Mouse (Mus musculus): Measurements from ENCODE around the gene Txn2. TPM values are rescaled to one million over a fixed set of nuclear protein-coding genes. Genes with fewer than 3 reads are reported as not detected.
A peak's percentile ranks its signal among the peaks of the same experiment; 100 is the strongest.

Txn2 gene
- polyA plus RNA-seq (2016; fragmentation: Nextera tagmentation; extraction: Ambion mirVana) = 311 and 315 TPM in 2 replicates

- Histone ChIP-seq H3K27ac (peak within 1 kb of the TSS; percentile 94), H3K27me3 (ENCODE audit: insufficient read depth, poor library complexity, severe bottlenecking) (no peaks in the 10 kb centered on the region), H3K36me3 (peaks cover 36% of the 10 kb centered on the region), H3K4me3 (peak within 1 kb of the TSS; percentile 81), H3K4me1 (peaks cover 20% of the 10 kb centered on the region), H3K9me3 (no peaks in the 10 kb centered on the region)
- DNase-seq (ENCODE audit: low spot score) = peak; percentile 99
- 0% methylated on average over 34 of the region's 34 CpGs for WGBS
Measured at GRCm38 (mm10) chr15:77928673-77929331, at the start of gene Txn2. TSS of gene Txn2 (minus strand) at chr15:77929006.

DNA sequence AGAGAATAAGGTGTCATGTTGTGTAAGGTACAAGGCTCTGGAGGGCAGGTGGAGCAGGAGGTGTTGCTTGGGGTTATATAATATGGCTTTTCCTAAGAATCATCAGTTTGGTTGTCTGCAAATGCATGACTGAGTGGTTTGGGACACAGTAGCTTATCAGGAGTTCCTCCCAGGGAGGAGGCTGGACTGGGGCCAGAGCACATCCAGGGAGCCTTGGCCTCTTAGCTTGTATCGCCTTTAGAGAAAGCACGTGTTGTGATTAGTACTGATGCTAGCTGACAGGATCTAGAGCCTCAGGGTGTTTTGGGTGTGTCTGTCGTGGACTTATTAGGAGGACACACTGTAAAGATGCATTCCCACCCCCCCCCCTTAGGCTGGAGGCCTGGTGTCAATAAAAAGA, 48.9 kb upstream of the Txn2 start:
- WGBS = 59% methylated on average over 3 of the region's 3 CpGs
- no peaks in the 10 kb centered on the region for H3K36me3 ChIP-seq
- no peak for DNase-seq (ENCODE audit: low spot score)
- no peaks in the 10 kb centered on the region for H3K9me3 ChIP-seq
- no peak overlapping the region for H3K4me3 ChIP-seq
- H3K27ac ChIP-seq = no peak overlapping the region
- H3K27me3 ChIP-seq (ENCODE audit: insufficient read depth, poor library complexity, severe bottlenecking) = peaks cover 20% of the 10 kb centered on the region; the same call in 1 of the 2 replicates
- no peaks in the 10 kb centered on the region for H3K4me1 ChIP-seq

GRCm38 (mm10) chr15:77974165-77974841, 45.5 kb upstream of the Txn2 start:
- WGBS = 63% methylated on average over 6 of the region's 6 CpGs
- Histone ChIP-seq H3K9me3 (no peaks in the 10 kb centered on the region), H3K4me1 (peaks cover 11% of the 10 kb centered on the region), H3K27me3 (ENCODE audit: insufficient read depth, poor library complexity, severe bottlenecking) (peaks cover 4% of the 10 kb centered on the region; the same call in 1 of the 2 replicates), H3K27ac (no peak overlapping the region), H3K36me3 (no peaks in the 10 kb centered on the region), H3K4me3 (no peak overlapping the region)
- no peak for DNase-seq (ENCODE audit: low spot score)

- DNase-seq (ENCODE audit: low spot score) = peak; percentile 97
- Histone ChIP-seq H3K9me3 (no peaks in the 10 kb centered on the region), H3K27me3 (ENCODE audit: insufficient read depth, poor library complexity, severe bottlenecking) (no peaks in the 10 kb centered on the region), H3K36me3 (peaks cover 31% of the 10 kb centered on the region), H3K27ac (peak within 1 kb of the TSS; percentile 98), H3K4me3 (peak within 1 kb of the TSS; percentile 99), H3K4me1 (peaks cover 17% of the 10 kb centered on the region)
- WGBS = under 1% methylated on average over 72 of the region's 72 CpGs
Measured at GRCm38 (mm10) chr15:77970470-77971292, 41.9 kb upstream of the Txn2 start, which contains the start of gene Eif3d. TSS of gene Eif3d (minus strand) at chr15:77970813.

- no peak for DNase-seq (ENCODE audit: low spot score)
- Histone ChIP-seq H3K9me3 (no peaks in the 10 kb centered on the region), H3K27me3 (ENCODE audit: insufficient read depth, poor library complexity, severe bottlenecking) (no peaks in the 10 kb centered on the region), H3K4me1 (peaks cover 17% of the 10 kb centered on the region), H3K27ac (peak overlapping the region; percentile 98), H3K36me3 (peaks cover 37% of the 10 kb centered on the region), H3K4me3 (peak overlapping the region; percentile 99)
- 2% methylated on average over 15 of the region's 15 CpGs for WGBS
Measured at GRCm38 (mm10) chr15:77969940-77970469, 41.2 kb upstream of the Txn2 start.

DNA sequence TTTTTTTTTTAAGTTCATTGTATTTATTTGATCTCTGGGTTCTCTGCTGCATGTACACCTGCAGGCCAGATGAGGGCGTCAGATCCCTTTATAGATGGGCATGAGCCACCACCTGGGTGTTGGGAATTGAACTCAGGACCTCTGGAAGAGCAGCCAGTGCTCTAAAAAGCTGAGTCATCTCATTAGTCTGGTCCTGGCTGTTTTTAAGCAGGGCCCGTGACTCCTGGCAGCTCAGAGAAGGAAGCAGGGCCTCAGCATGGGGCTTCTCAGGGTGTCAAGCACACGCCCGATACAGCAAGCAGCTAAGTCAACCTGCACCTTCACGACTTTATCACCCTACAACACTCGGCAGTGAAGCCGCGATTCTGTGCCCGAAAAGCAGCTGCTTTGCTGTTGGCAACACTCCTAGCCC, 36.3 kb upstream of the Txn2 start:
- H3K4me1 ChIP-seq = peaks cover 11% of the 10 kb centered on the region
- 73% methylated on average over 9 of the region's 9 CpGs for WGBS
- no peak for DNase-seq (ENCODE audit: low spot score)
- H3K27me3 ChIP-seq (ENCODE audit: insufficient read depth, poor library complexity, severe bottlenecking) = no peaks in the 10 kb centered on the region
- no peak overlapping the region for H3K4me3 ChIP-seq
- no peak overlapping the region for H3K27ac ChIP-seq
- no peaks in the 10 kb centered on the region for H3K9me3 ChIP-seq
- H3K36me3 ChIP-seq = peaks cover 86% of the 10 kb centered on the region

DNA sequence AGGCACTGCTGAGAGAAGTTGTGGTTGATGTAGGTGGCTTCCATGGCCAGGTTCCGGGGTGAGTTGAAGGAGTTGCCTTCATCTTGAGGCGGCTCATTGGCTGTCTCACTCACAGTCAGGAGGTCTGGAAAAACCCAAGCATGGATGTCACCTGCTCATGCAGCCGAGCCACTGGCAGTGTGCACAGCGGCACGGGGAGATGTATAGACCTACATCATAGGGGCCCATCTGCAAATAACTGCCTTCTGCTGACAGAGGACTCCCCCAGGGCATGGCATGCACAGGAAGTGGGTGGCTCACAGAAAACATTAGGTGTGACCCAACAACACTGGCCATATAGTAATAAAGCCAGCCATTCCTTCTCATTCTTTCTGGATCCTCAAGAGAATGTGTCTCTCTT, 33.6 kb upstream of the Txn2 start:
- 95% methylated on average over 5 of the region's 5 CpGs for WGBS

GRCm38 (mm10) chr15:77960693-77961092, 31.9 kb upstream of the Txn2 start:
- Histone ChIP-seq H3K9me3 (no peaks in the 10 kb centered on the region), H3K27me3 (ENCODE audit: insufficient read depth, poor library complexity, severe bottlenecking) (peaks cover 10% of the 10 kb centered on the region), H3K36me3 (peaks cover 76% of the 10 kb centered on the region), H3K27ac (no peak overlapping the region), H3K4me3 (no peak overlapping the region), H3K4me1 (peaks cover 14% of the 10 kb centered on the region)
- 89% methylated on average over 6 of the region's 6 CpGs for WGBS
- DNase-seq (ENCODE audit: low spot score) = no peak

More for the DNA sequence above, 33.6 kb upstream of the Txn2 start:
- no peak overlapping the region for H3K4me3 ChIP-seq
- H3K27ac ChIP-seq = no peak overlapping the region
- no peak for DNase-seq (ENCODE audit: low spot score)
- H3K36me3 ChIP-seq = peaks cover 93% of the 10 kb centered on the region
- H3K9me3 ChIP-seq = no peaks in the 10 kb centered on the region
- H3K27me3 ChIP-seq (ENCODE audit: insufficient read depth, poor library complexity, severe bottlenecking) = no peaks in the 10 kb centered on the region
- H3K4me1 ChIP-seq = no peaks in the 10 kb centered on the region

GRCm38 (mm10) chr15:77958071-77958470, 29.3 kb upstream of the Txn2 start:
- H3K27ac ChIP-seq = no peak overlapping the region
- peaks cover 50% of the 10 kb centered on the region for H3K36me3 ChIP-seq
- H3K4me1 ChIP-seq = peaks cover 18% of the 10 kb centered on the region
- H3K27me3 ChIP-seq (ENCODE audit: insufficient read depth, poor library complexity, severe bottlenecking) = peaks cover 29% of the 10 kb centered on the region
- DNase-seq (ENCODE audit: low spot score) = no peak
- H3K9me3 ChIP-seq = no peaks in the 10 kb centered on the region
- no peak overlapping the region for H3K4me3 ChIP-seq
- 61% methylated on average over 3 of the region's 3 CpGs for WGBS

DNA sequence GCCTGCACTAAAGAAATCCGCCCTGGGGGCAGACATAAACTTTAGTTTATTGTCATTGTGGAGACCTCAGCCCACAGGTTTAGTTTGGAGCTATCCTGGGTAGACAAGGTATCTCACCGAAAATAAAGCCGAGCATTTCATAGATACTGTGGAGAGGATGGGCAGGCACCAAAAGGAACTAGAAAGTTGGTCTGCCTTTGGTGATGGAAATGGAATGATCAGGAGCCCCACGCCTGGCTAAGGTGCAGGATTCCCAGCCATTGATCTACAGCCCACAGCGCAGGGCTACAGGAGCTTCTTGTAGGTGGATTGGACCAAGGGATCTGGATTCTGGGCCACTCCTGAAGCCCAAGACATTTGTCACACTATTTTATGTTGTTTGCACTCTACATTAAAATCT, 28.8 kb upstream of the Txn2 start:
- no peaks in the 10 kb centered on the region for H3K9me3 ChIP-seq
- 46% methylated on average over 5 of the region's 5 CpGs for WGBS
- H3K4me3 ChIP-seq = no peak overlapping the region
- H3K4me1 ChIP-seq = peaks cover 18% of the 10 kb centered on the region
- H3K27ac ChIP-seq = no peak overlapping the region
- no peak for DNase-seq (ENCODE audit: low spot score)
- H3K36me3 ChIP-seq = peaks cover 45% of the 10 kb centered on the region
- H3K27me3 ChIP-seq (ENCODE audit: insufficient read depth, poor library complexity, severe bottlenecking) = peaks cover 29% of the 10 kb centered on the region

GRCm38 (mm10) chr15:77956404-77956901, 27.6 kb upstream of the Txn2 start, which contains the start of gene Foxred2:
TSS of gene Foxred2 (minus strand) at chr15:77956722.
- no peaks in the 10 kb centered on the region for H3K9me3 ChIP-seq
- peaks cover 33% of the 10 kb centered on the region for H3K36me3 ChIP-seq
- peak within 1 kb of the TSS; percentile 66 for H3K4me3 ChIP-seq
- peaks cover 18% of the 10 kb centered on the region for H3K4me1 ChIP-seq
- peak within 1 kb of the TSS; percentile 73 for H3K27ac ChIP-seq
- DNase-seq (ENCODE audit: low spot score) = peak; percentile 92
- peaks cover 29% of the 10 kb centered on the region for H3K27me3 ChIP-seq (ENCODE audit: insufficient read depth, poor library complexity, severe bottlenecking)
- under 1% methylated on average over 39 of the region's 39 CpGs for WGBS
